Mouse (Mus musculus) embryonic fibroblast, embryonic 13.5 days (primary cell): ENCODE measurements around the gene C1rb.

ENCODE experiments used
- CTCF ChIP-seq: IDR thresholded peaks from 2 replicates; pipeline ENCODE4 v1.5.1; 2011; ENCODE audit warnings: mild to moderate bottlenecking, control low read depth, low read length, moderate library complexity, borderline replicate concordance; ENCODE audit not compliant: insufficient read depth
- POLR2A ChIP-seq: IDR thresholded peaks from 2 replicates; pipeline ENCODE4 v1.6.1; 2011; ENCODE audit warnings: low read depth, mild to moderate bottlenecking, control low read depth, low read length, moderate library complexity

DNA sequence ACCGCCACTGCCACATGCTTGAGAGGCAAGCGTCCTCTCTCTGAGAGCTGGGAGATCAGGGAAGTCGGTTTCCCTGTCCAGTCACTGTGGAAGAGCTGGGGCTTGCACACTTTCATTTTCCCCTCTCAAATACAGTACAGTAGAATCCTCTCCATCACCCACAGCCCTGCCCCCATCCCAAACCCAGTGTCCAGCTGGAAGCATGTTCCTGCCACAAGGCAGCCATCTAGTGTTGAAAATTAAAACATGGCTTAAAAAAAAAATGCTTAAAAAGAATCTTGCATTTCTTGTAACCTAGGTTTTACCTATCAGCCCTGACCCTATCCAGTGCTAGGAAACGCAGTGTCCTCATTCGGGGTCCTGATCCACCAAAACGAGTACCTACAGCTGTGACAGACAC lies 25.6 kb upstream of the C1rb start:
- TF ChIP-seq CTCF (no peak), POLR2A (no peak)
